Mouse (Mus musculus) layer of hippocampus, adult 2 months (tissue): ENCODE data around the gene Nup160. TPM values are rescaled to one million over a fixed set of nuclear protein-coding genes. Genes with fewer than 3 reads are reported as not detected.

Source experiments
- DNase-seq, 2 experiments: peaks; one replicate each; pipeline ENCODE4 v3.0.0; 2022; ENCODE audit warnings: low spot score in 2 of 2
- H3K27ac ChIP-seq: fragments of 200-600 bp; 2 replicates; pipeline ENCODE4 v1.8.1; 2022
- H3K4me3 ChIP-seq: fragments of 200-600 bp; 2 replicates; pipeline ENCODE4 v1.8.1; 2022; ENCODE audit warnings: mild to moderate bottlenecking
- CTCF ChIP-seq: fragments of 200-600 bp; conservative IDR thresholded peaks from 2 replicates; pipeline ENCODE4 v1.8.1; 2022; ENCODE audit warnings: antibody characterized with exemption, mild to moderate bottlenecking, moderate library complexity
- total RNA-seq, 2 experiments: library from RNA; stranded (reverse); gene quantifications; 2 replicates each; pipeline ENCODE4 v1.2.3; 2021

The Nup160 gene
- total RNA-seq, 2 experiments from 2014 or later, result 17.0 to 20.8 TPM

DNA sequence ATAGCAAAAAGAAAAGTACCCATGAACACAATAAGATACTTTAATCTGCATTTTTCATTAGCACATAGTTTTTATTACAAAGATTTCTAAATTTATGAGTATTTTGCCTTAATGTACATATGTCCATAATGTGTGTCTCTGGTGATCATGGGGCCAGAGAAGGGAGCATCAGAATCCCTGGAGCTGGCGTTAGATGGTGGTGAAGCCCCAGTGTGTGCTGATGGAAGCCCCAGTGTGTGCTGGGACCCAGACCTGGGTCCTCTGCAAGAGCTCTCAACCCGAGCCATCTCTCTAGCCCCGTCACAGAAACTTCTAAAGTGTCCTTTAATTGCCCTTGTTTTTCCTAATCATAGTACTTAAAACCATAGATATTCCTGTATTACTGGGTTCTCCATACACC is 62.3 kb downstream of the Nup160 start:
- DNase-seq, result no peak
- no peak overlapping the region for H3K4me3 ChIP-seq
- H3K27ac ChIP-seq, result no peak overlapping the region
- no peak for TF ChIP-seq CTCF

GRCm38 (mm10) chr2:90739921-90740320 is 62.9 kb downstream of the Nup160 start:
- DNase-seq, result no peak
- TF ChIP-seq CTCF, result no peak
- no peak overlapping the region for H3K27ac ChIP-seq
- H3K4me3 ChIP-seq, result no peak overlapping the region

DNA sequence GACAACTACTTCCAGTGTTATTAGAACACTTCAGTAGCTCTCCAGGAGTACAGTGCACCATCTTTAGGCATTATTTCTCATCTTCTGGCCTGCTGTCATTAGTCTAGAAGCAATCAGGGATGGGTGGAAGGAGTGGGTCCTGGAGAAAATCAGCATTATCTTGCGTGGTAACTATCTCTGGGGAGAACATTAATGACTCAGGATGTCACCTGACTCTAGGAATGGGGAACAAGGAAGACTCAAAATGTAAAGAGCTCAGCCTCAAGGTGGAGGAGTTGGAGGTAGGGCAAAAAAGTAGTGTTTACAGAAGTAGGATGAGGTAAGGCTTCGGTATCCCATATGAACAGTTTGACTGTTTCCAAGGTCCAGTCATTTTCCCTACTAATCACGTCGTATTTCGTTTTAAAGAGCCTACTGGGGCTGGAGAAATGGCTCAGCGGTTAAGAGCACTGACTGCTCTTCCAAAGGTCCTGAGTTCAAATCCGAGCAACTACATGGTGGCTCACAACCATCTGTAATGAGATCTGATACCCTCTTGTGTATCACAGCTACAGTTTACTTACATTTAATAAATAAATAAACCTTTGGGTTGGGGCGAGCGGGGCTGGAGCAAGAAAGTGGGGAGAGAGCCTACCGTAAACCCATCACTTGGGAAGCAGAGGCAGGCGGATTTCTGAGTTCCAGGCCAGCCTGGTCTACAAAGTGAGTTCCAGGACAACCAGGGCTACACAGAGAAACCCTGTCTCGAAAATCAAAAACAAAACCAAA is 67.5 kb downstream of the Nup160 start:
- no peak for TF ChIP-seq CTCF
- peak in 1 of 2 experiments; percentile 17 for DNase-seq
- peak overlapping the region; percentile 98 for H3K27ac ChIP-seq

DNA sequence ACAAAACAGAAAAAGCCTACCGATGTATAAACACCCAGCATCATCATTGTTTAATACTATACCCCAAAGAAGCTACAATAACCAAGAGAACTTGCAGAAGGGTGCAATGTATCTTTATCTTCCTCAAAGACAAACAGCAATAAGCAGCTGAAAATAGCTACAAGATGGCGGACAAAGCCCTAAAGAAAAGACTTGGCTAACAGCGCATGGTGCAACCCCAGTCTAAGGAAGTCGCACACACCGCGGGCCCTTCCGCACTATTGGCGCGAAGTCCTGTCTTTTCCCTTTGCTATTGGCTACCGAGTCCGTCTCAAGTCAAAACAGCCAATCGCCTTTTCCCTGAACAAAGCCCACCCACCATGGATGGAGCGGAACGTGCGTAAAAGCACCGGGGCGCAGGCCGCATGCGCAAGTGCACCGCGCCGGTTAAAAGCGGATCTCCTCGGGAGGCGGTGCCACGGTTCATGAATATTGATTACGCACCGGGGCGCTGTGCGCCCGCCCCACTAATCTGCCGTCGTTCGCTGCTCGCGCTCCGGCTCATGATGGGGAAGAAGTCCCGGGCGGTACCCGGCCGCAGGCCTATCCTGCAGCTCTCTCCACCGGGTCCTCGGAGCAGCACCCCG is 68.2 kb downstream of the Nup160 start, which contains the start of gene Fnbp4:
TSS of gene Fnbp4 (plus strand) at position 318 of the 626 bp plus-strand sequence.
- peak; percentile 97 to 99 for DNase-seq
- Histone ChIP-seq H3K4me3 (peak within 1 kb of the TSS; percentile 97), H3K27ac (peak within 1 kb of the TSS; percentile 98)
- 0 out of 2 replicates have a peak, but pooled peaks have one; percentile 21 for TF ChIP-seq CTCF

More for the DNA sequence above, 67.5 kb downstream of the Nup160 start:
- peak overlapping the region; percentile 97 for H3K4me3 ChIP-seq

DNA sequence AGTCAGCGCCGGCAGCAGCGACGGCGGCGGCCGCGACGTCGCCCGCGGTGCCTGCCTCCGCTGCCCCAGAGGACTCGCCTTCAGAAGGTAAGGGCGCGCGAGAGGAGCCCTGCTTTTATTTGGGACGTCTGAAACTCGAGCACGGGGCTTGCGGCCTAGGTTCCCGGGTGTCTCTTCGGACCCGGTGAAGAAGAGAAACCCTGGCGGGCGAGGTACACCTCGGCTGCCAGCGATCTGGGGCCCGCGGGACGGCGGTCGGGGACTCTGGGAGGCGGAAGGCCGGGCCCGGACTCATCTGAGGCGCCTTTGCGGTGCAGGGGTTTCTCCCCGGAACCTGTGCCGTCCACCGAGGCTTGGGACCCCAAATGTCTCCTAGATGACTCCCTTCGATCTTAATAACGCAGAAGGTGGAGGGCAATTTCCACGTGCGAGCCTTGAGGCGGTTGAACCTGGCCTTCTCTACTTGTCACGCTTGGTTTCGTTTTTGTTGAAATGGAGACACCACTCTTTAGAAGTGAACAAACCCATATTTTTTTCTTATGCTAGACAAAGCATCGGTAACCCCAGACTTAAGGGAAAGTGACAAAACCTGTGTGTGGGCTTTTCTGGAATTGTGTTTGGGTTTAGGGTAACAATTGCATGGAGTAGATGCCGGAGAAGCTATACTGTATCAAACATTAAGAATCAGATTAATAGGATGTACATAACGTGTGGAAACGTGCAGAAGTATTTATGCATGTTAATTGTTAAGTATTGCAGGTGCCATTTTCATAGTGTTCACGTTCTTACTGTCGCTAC is 68.9 kb downstream of the Nup160 start:
- TF ChIP-seq CTCF, result no peak
- H3K4me3 ChIP-seq, result peak overlapping the region; percentile 97
- no peak for DNase-seq
- H3K27ac ChIP-seq, result peak overlapping the region; percentile 95

DNA sequence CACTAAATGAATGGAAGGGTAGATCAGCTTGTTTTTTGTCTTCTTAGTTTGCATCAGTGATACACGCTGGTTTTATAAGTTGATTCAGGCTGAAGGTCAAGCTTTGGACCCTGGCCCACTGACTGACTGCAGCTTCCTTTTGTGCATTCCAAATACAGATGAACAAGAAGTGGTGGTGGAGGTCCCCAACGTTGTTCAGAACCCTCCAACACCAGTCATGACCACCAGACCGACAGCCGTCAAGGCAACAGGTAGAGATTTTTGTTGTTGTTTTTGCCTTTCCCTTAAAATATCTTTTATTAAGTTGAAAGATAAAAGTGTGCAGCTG is 69.5 kb downstream of the Nup160 start:
- Histone ChIP-seq H3K27ac (peak overlapping the region; percentile 95), H3K4me3 (peak overlapping the region; percentile 97)
- no peak for DNase-seq
- no peak for TF ChIP-seq CTCF

DNA sequence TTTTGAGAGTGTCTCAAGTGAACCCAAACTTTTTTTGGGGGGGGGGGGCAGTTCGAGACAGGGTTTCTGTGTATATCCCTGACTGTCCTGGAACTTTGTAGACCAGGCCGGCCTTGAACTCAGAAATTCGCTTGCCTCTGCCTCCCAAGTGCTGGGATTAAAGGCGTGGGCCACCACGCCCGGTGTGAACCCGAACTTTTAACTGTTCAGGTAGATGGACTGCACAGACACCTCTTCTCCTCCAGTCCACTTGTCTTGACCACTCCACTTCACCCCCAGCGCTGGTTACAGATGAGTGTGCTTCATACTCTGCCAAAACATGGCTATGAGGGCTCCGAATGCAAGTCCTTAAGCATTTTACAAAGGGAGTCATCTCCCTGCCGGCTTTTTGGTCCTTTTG is 70.1 kb downstream of the Nup160 start:
- no peak overlapping the region; the same call in 1 of the 2 replicates for H3K4me3 ChIP-seq
- no peak for TF ChIP-seq CTCF
- DNase-seq, result no peak
- no peak overlapping the region for H3K27ac ChIP-seq

DNA sequence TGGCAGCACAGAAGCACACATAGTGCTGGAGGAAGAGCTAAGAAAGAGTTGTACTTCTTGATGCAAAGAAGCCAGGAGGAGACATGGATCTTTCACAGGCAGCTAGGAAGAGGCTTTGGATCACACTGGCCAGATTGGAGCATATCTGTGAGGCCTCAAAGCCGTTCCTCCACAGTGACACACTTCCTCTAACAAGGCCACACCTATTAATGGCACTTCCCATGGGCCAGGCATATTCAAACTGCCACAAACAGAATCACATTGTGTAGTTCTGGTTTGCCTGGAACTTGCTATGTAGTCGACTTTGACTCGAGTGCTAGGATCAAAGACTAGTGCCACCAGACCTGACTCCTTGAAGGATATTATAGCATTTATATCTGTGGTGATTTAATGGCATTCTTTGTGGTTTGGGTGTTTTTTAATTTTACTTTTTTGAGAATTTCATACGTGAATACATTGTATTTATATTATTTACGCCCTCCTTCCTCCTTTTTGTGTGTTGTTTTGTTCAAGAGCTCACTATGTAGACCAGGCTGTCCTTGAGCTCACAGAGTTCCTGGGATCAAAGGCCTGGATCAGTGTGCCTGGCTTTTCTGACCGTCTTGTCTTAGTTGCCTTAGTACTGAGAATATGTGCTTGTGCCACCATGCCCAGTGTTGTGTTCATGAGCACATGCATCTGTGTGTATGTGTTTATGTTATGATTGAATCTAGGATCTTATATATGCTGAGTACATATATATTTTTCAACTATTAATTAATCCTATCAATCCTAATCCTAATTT is 72.9 kb downstream of the Nup160 start:
- DNase-seq, result no peak
- H3K4me3 ChIP-seq, result no peak overlapping the region; the same call in 1 of the 2 replicates
- no peak overlapping the region for H3K27ac ChIP-seq
- no peak for TF ChIP-seq CTCF

GRCm38 (mm10) chr2:90753565-90753964 is 76.5 kb downstream of the Nup160 start:
- no peak overlapping the region for H3K27ac ChIP-seq
- TF ChIP-seq CTCF, result no peak
- no peak overlapping the region for H3K4me3 ChIP-seq
- no peak for DNase-seq

GRCm38 (mm10) chr2:90754188-90754587 is 77.2 kb downstream of the Nup160 start:
- Histone ChIP-seq H3K27ac (no peak overlapping the region), H3K4me3 (no peak overlapping the region)
- no peak for TF ChIP-seq CTCF
- DNase-seq, result no peak

GRCm38 (mm10) chr2:90765123-90765522 is 88.1 kb downstream of the Nup160 start:
- Histone ChIP-seq H3K4me3 (no peak overlapping the region), H3K27ac (no peak overlapping the region)
- no peak for TF ChIP-seq CTCF
- DNase-seq, result no peak

GRCm38 (mm10) chr2:90781323-90781722 is 104.3 kb downstream of the Nup160 start:
- Histone ChIP-seq H3K4me3 (no peak overlapping the region), H3K27ac (no peak overlapping the region)
- no peak for TF ChIP-seq CTCF
- DNase-seq, result no peak
